Mouse (Mus musculus) G1E (cell line): ENCODE data around the gene Trim69.

Experiments used
- CTCF ChIP-seq: IDR thresholded peaks from 2 replicates; pipeline ENCODE4 v1.5.1; 2012; ENCODE audit warnings: low read depth, low read length, inconsistent platforms, mixed read lengths
- POLR2AphosphoS5 ChIP-seq: IDR thresholded peaks from 2 replicates; pipeline ENCODE4 v1.6.1; 2012; ENCODE audit warnings: low read depth, low read length, inconsistent platforms; ENCODE audit not compliant: insufficient replicate concordance
- TAL1 ChIP-seq: conservative IDR thresholded peaks from 2 replicates; pipeline ENCODE4 v1.6.1; 2012; ENCODE audit warnings: low read depth, low read length, inconsistent platforms, mixed read lengths

DNA sequence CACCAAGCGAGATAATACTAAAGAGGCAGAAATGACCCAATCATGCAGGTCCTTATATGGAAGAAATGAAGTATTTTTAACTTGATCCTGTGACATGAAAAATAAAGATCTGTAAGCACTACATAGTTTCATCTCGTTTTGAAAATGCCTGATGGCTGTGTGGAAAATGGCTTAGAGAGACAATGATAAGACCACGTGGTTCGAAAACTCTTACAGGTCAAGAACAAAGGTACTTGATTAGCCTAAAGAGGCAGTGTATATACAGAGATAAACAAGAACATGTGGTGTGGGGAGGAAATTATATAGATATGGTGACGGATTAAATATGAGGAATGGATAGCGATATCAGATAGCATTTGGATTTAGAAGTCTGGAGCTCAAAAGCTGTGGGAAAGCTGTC lies 10.8 kb downstream of the Trim69 start:
- TF ChIP-seq TAL1, result no peak
- no peak for TF ChIP-seq CTCF
- no peak for TF ChIP-seq POLR2AphosphoS5
